Mouse (Mus musculus) stomach, postnatal 0 days (tissue): Measurements from ENCODE around the gene Gnpnat1. TPM values are rescaled to one million over a fixed set of nuclear protein-coding genes. Genes with fewer than 3 reads are reported as not detected.

Experiments used
- ATAC-seq: fragments of 200-750 bp; cut with Nextera tagmentation; 2 replicates; pipeline ENCODE4 v1.8.0; 2017; ENCODE audit not compliant: low FRiP score, low TSS enrichment
- DNase-seq: peaks from one replicate; pipeline ENCODE4 v3.0.0-alpha.2; 2016; ENCODE audit warnings: low spot score
- H3K27ac ChIP-seq: fragments of 300-500 bp; sonication (generic); replicated peaks from 2 replicates; pipeline ENCODE4 v1.5.1; 2014; ENCODE audit warnings: mild to moderate bottlenecking, control low read depth
- H3K27me3 ChIP-seq: fragments of 300-500 bp; sonication (generic); 2 replicates; pipeline ENCODE4 v1.6.1; 2014; ENCODE audit warnings: low read length; ENCODE audit not compliant: control insufficient read depth, insufficient read depth
- H3K36me3 ChIP-seq: fragments of 300-500 bp; sonication (generic); 2 replicates; pipeline ENCODE4 v1.6.1; 2014; ENCODE audit warnings: low read length, mixed read lengths; ENCODE audit not compliant: control insufficient read depth, insufficient read depth
- H3K4me1 ChIP-seq: fragments of 300-500 bp; sonication (generic); replicated peaks from 2 replicates; pipeline ENCODE4 v1.6.1; 2014; ENCODE audit warnings: antibody characterized with exemption; ENCODE audit not compliant: control insufficient read depth, insufficient read depth
- H3K4me2 ChIP-seq: fragments of 300-500 bp; sonication (generic); replicated peaks from 2 replicates; pipeline ENCODE4 v1.6.1; 2014; ENCODE audit warnings: low read depth, mild to moderate bottlenecking, control low read depth, moderate library complexity
- H3K4me3 ChIP-seq: fragments of 300-500 bp; sonication (generic); 2 replicates; pipeline ENCODE4 v1.5.1; 2014; ENCODE audit warnings: low read depth, low read length, control low read depth
- H3K9ac ChIP-seq: fragments of 300-500 bp; sonication (generic); 2 replicates; pipeline ENCODE4 v1.6.1; 2014; ENCODE audit warnings: mild to moderate bottlenecking, low read length, control low read depth, mixed read lengths
- H3K9me3 ChIP-seq: fragments of 300-500 bp; sonication (generic); 2 replicates; pipeline ENCODE4 v1.6.1; 2016; ENCODE audit warnings: low read length; ENCODE audit not compliant: control insufficient read depth
- CTCF ChIP-seq: IDR thresholded peaks from 2 replicates; pipeline ENCODE4 v1.5.1; 2016; ENCODE audit warnings: antibody characterized with exemption, low read depth, mild to moderate bottlenecking, moderate library complexity
- EP300 ChIP-seq: optimal IDR thresholded peaks from 2 replicates; pipeline ENCODE3; 2016; ENCODE audit warnings: antibody characterized with exemption
- WGBS: fragments of 180-500 bp; shearing (Covaris S2); extraction: QIAGEN DNeasy Blood & Tissue Kit; methylation state at CpG from one replicate; pipeline ENCODE4 v1.1.7; 2014; 5-methylcytosine and 5-hydroxymethylcytosine counted together
- polyA plus RNA-seq: library from polyadenylated mRNA; unstranded; fragments of >200 nt; fragmentation: Nextera tagmentation; extraction: Ambion mirVana; gene quantifications from 2 replicates; pipeline ENCODE4 v1.2.1, GENCODE M21; 2015

Gene Gnpnat1
- polyA plus RNA-seq, 1 experiment from 2014 or later, result 45.3 TPM

- no peaks in the 10 kb centered on the region for H3K27me3 ChIP-seq
- H3K9me3 ChIP-seq, result no peaks in the 10 kb centered on the region
- H3K36me3 ChIP-seq, result no peaks in the 10 kb centered on the region
- no peak for ATAC-seq
- no peak overlapping the region for H3K9ac ChIP-seq
- no peak overlapping the region for H3K27ac ChIP-seq
- no peaks in the 10 kb centered on the region for H3K4me1 ChIP-seq
- H3K4me2 ChIP-seq, result no peak overlapping the region
- no peak for DNase-seq
- TF ChIP-seq CTCF (no peak), EP300 (no peak)
- WGBS, result 65% methylated on average over 4 of the region's 4 CpGs
- no peak overlapping the region for H3K4me3 ChIP-seq
Measured at GRCm38 (mm10) chr14:45419323-45419722, 14.6 kb upstream of the Gnpnat1 start.

GRCm38 (mm10) chr14:45418553-45418952, 13.8 kb upstream of the Gnpnat1 start:
- Histone ChIP-seq H3K4me3 (no peak overlapping the region), H3K4me1 (no peaks in the 10 kb centered on the region), H3K9ac (no peak overlapping the region), H3K9me3 (no peaks in the 10 kb centered on the region), H3K27me3 (no peaks in the 10 kb centered on the region), H3K27ac (no peak overlapping the region), H3K36me3 (no peaks in the 10 kb centered on the region), H3K4me2 (no peak overlapping the region)
- no peak for TF ChIP-seq EP300
- TF ChIP-seq CTCF, result no peak
- ATAC-seq (no peak), DNase-seq (no peak)
- WGBS, result 70% methylated on average over 3 of the region's 3 CpGs

GRCm38 (mm10) chr14:45416265-45416664, 11.6 kb upstream of the Gnpnat1 start:
- Histone ChIP-seq H3K36me3 (no peaks in the 10 kb centered on the region), H3K4me3 (no peak overlapping the region), H3K4me2 (no peak overlapping the region), H3K4me1 (no peaks in the 10 kb centered on the region), H3K9ac (no peak overlapping the region), H3K9me3 (no peaks in the 10 kb centered on the region), H3K27ac (no peak overlapping the region), H3K27me3 (no peaks in the 10 kb centered on the region)
- WGBS, result 79% methylated on average over 4 of the region's 4 CpGs
- ATAC-seq, result no peak
- no peak for DNase-seq
- TF ChIP-seq EP300, result no peak
- no peak for TF ChIP-seq CTCF

GRCm38 (mm10) chr14:45403651-45404050, 1.1 kb downstream of the Gnpnat1 start:
- 74% methylated on average over 7 of the region's 7 CpGs for WGBS
- H3K4me1 ChIP-seq, result no peaks in the 10 kb centered on the region
- H3K27ac ChIP-seq, result no peak overlapping the region
- no peaks in the 10 kb centered on the region for H3K9me3 ChIP-seq
- DNase-seq (no peak), ATAC-seq (no peak)
- no peaks in the 10 kb centered on the region for H3K27me3 ChIP-seq
- no peak overlapping the region for H3K9ac ChIP-seq
- no peak for TF ChIP-seq EP300
- TF ChIP-seq CTCF, result no peak
- H3K4me3 ChIP-seq, result no peak overlapping the region
- H3K4me2 ChIP-seq, result no peak overlapping the region
- H3K36me3 ChIP-seq, result no peaks in the 10 kb centered on the region

- ATAC-seq, result 0 out of 2 replicates have a peak, but pooled peaks have one; percentile 35
Measured at GRCm38 (mm10) chr14:45399836-45400235, 4.9 kb downstream of the Gnpnat1 start.

GRCm38 (mm10) chr14:45389194-45389593, 15.5 kb downstream of the Gnpnat1 start:
- Histone ChIP-seq H3K9ac (peak overlapping the region; percentile 90), H3K4me2 (peak overlapping the region; percentile 86), H3K4me1 (no peaks in the 10 kb centered on the region), H3K9me3 (no peaks in the 10 kb centered on the region), H3K27me3 (no peaks in the 10 kb centered on the region), H3K27ac (peak overlapping the region; percentile 92), H3K4me3 (peak overlapping the region; percentile 82), H3K36me3 (no peaks in the 10 kb centered on the region)
- no peak for DNase-seq
- no peak for TF ChIP-seq EP300
- no peak for TF ChIP-seq CTCF
- ATAC-seq, result peak; percentile 33; the same call in 1 of the 2 replicates
- WGBS, result 14% methylated on average over 3 of the region's 3 CpGs

More at GRCm38 (mm10) chr14:45399836-45400235, 4.9 kb downstream of the Gnpnat1 start:
- TF ChIP-seq CTCF, result peak; percentile 67
- TF ChIP-seq EP300, result no peak
- Histone ChIP-seq H3K27me3 (no peaks in the 10 kb centered on the region), H3K36me3 (no peaks in the 10 kb centered on the region), H3K9me3 (no peaks in the 10 kb centered on the region), H3K4me3 (no peak overlapping the region), H3K4me1 (no peaks in the 10 kb centered on the region), H3K9ac (no peak overlapping the region), H3K4me2 (no peak overlapping the region), H3K27ac (no peak overlapping the region)
- DNase-seq, result peak; percentile 26
- 81% methylated on average over 3 of the region's 3 CpGs for WGBS
